8 mouse cellular contexts compared by ENCODE assay signal in the genomic region with DNA sequence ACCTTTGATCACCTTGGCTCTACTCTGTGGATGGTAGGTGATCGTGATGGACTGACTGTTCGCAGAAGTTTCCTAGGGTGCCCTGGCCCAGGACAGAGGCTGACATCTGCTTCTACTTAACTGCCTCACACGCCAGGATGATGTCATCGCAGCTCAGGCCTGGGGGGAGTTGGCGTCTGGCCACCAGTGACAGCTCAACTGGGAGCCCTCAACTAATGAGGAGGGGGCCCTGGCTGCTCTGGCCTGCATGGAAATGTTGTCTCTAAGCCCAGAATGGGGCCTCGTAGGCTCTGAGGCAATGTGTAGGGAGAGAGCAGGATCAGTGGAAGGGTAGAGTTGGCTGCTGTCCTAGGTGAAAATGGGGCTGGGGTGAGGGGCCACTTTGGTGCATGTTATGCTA.
DNase-seq lines count a peak whose midpoint lies in the region; ATAC-seq lines count a peak whose summit lies in the region.

No protein-coding gene starts in this region.

- peak overlapping the region; percentile 72 for H3K27ac ChIP-seq in intestine, embryonic 15.5 days

- peak; percentile 54 to 55 for DNase-seq in cerebellum, postnatal 10 days
- no peak for DNase-seq in cerebellum, postnatal 36 days
- DNase-seq in urinary bladder, postnatal 4 days (ENCODE audit: low spot score in 2 of 2) = peak; percentile 56 to 76
- no peak for DNase-seq in urinary bladder, adult 2 months (ENCODE audit: low spot score)
- no peak for DNase-seq in T-cell, adult 2 months (ENCODE audit: low spot score)
- DNase-seq in spleen, adult 18-20 months = no peak
- DNase-seq in spleen, postnatal 4 days (ENCODE audit: low spot score in 2 of 2) = no peak

- H3K4me1 ChIP-seq in intestine, embryonic 15.5 days (replicated peaks) = peaks cover 19% of the 10 kb centered on the region

- H3K36me3 ChIP-seq in intestine, embryonic 15.5 days = no peaks in the 10 kb centered on the region

- H3K4me3 ChIP-seq in intestine, embryonic 15.5 days (replicated peaks) = no peak overlapping the region

- ATAC-seq in intestine, embryonic 15.5 days = peak; percentile 88

- no peaks in the 10 kb centered on the region for H3K27me3 ChIP-seq in intestine, embryonic 15.5 days (replicated peaks)

- H3K9me3 ChIP-seq in intestine, embryonic 15.5 days = no peaks in the 10 kb centered on the region

- 29% methylated on average over 6 of the region's 6 CpGs for WGBS in intestine, embryonic 15.5 days

- H3K9ac ChIP-seq in intestine, embryonic 15.5 days = no peak overlapping the region

- no peak overlapping the region for H3K4me2 ChIP-seq in intestine, embryonic 15.5 days (replicated peaks)

Comparison
In these comparisons a context has a peak if more than half of its experiments do, and no peak if none do; other contexts are left out.
1. DNase-seq: peak in cerebellum, postnatal 10 days (2 of 2) and urinary bladder, postnatal 4 days (2 of 2); none in cerebellum, postnatal 36 days (0 of 2), urinary bladder, adult 2 months (single experiment), T-cell, adult 2 months (single experiment), spleen, adult 18-20 months (0 of 2) and spleen, postnatal 4 days (0 of 2).